In the genomic region with DNA sequence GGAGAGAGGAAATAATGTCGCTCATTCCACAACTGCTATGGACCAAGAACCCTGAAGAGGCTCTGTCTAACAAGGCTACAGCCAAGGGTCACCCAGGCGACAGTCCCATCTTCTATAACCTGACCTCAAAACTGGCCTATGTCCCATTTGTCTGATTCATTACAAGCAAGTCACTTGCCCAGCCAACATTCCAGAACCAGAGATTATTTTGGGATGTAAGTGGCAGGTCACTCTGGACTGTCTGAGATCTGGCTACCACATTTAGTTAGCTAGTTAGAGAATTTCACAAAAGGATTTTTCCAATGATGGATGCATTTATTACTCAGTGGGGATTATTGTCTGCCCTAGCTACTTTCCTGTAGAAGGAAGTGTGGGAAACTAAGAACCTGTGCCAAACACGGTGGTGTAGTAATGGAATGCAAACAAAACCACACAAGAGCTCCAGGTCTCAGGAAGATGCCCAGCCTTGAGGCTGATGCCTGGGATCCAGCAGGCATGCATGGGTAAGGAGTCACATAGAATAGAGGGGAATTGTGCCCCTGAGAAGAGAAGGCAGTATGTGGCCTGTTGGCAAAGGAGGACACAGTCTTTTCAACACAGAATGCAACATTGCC, we compare ENCODE assay signal across 19 mouse cellular contexts. TPM values are rescaled to one million over a fixed set of nuclear protein-coding genes. Genes with fewer than 3 reads are reported as not detected.
DNase-seq lines count a peak whose midpoint lies in the region; ATAC-seq lines count a peak whose summit lies in the region.
"Had no signal": no experiment of that assay in that cellular context is flagged by ENCODE, and none has a peak within 500 bp of the region (broad histone marks: within the 10 kb centered on the region; RNA-seq: fewer than 3 reads in every experiment).

No protein-coding gene starts in this region.

- no peak overlapping the region for H3K9ac ChIP-seq in neural tube, embryonic 15.5 days (replicated peaks)
- H3K9ac ChIP-seq: embryonic facial prominence, embryonic 12.5 days; hindbrain, embryonic 13.5 days; liver, embryonic 13.5 days; midbrain, embryonic 13.5 days had no signal

- H3K27me3 ChIP-seq in neural tube, embryonic 15.5 days (replicated peaks): no peaks in the 10 kb centered on the region
- H3K27me3 ChIP-seq: embryonic facial prominence, embryonic 12.5 days; hindbrain, embryonic 13.5 days; liver, embryonic 13.5 days; midbrain, embryonic 13.5 days had no signal

- WGBS in neural tube, embryonic 15.5 days: 84% methylated on average over 3 of the region's 3 CpGs

- H3K4me1 ChIP-seq in neural tube, embryonic 15.5 days: peaks cover 14% of the 10 kb centered on the region
- H3K4me1 ChIP-seq: liver, embryonic 13.5 days had no signal

- ATAC-seq in neural tube, embryonic 15.5 days (ENCODE audit: low FRiP score): no peak
- ATAC-seq: forebrain, embryonic 16.5 days; intestine, postnatal 0 days; midbrain, embryonic 13.5 days had no signal

- H3K4me2 ChIP-seq in neural tube, embryonic 15.5 days: no peak overlapping the region
- H3K4me2 ChIP-seq: embryonic facial prominence, embryonic 12.5 days; hindbrain, embryonic 13.5 days; liver, embryonic 13.5 days; midbrain, embryonic 13.5 days had no signal

- H3K27ac ChIP-seq in neural tube, embryonic 15.5 days (replicated peaks): no peak overlapping the region
- H3K27ac ChIP-seq: embryonic facial prominence, embryonic 12.5 days; hindbrain, embryonic 13.5 days; left cerebral cortex, adult 2 months; liver, embryonic 13.5 days; midbrain, embryonic 13.5 days had no signal

- H3K4me3 ChIP-seq in neural tube, embryonic 15.5 days (replicated peaks): no peak overlapping the region
- H3K4me3 ChIP-seq: embryonic facial prominence, embryonic 12.5 days; hindbrain, embryonic 13.5 days; left cerebral cortex, adult 2 months; liver, embryonic 13.5 days; midbrain, embryonic 13.5 days had no signal

- H3K9me3 ChIP-seq in neural tube, embryonic 15.5 days (replicated peaks): no peaks in the 10 kb centered on the region
- H3K9me3 ChIP-seq: embryonic facial prominence, embryonic 12.5 days; hindbrain, embryonic 13.5 days; liver, embryonic 13.5 days; midbrain, embryonic 13.5 days had no signal

- peak; percentile 25 to 42 for DNase-seq in gastrocnemius, adult 8-10 months (ENCODE audit: low spot score in 2 of 2)
- no peak for DNase-seq in gastrocnemius, postnatal 4 days (ENCODE audit: low spot score in 2 of 2)
- peak; percentile 35 for DNase-seq in kidney, adult 9 months
- DNase-seq in kidney, postnatal 4 days: no peak
- peak; percentile 68 for DNase-seq in brain, adult 2 months (ENCODE audit: low read depth, low spot score)
- DNase-seq in heart, postnatal 4 days: peak; percentile 28
- DNase-seq in cerebellum, adult 11-12 months: no peak
- DNase-seq: cerebellum, adult 11 months; kidney, postnatal 10 days; liver, embryonic 13.5 days; right cerebral cortex, postnatal 4 days; thymus, postnatal 36 days had no signal

- H3K36me3 ChIP-seq in neural tube, embryonic 15.5 days: no peaks in the 10 kb centered on the region
- H3K36me3 ChIP-seq: embryonic facial prominence, embryonic 12.5 days; hindbrain, embryonic 13.5 days; liver, embryonic 13.5 days; midbrain, embryonic 13.5 days had no signal

RNA-seq across cellular contexts. Expression of gene Dnmt3a, which starts 41.5 kb away (rescaled TPM):
- total RNA-seq in gastrocnemius, adult 8-10 months (2022): 10 to 100 TPM; 43.3 to 60.4 (median 52.8) TPM
- 100 to 1,000 TPM; 155 to 169 TPM for total RNA-seq in gastrocnemius, postnatal 4 days (2021)
- 100 to 1,000 TPM; 118 TPM for total RNA-seq in heart, postnatal 4 days (2021)
- polyA plus RNA-seq in neural tube, embryonic 15.5 days (2015; fragmentation: Nextera tagmentation; extraction: Ambion mirVana): 116 and 134 TPM in 2 replicates

Comparison
In these comparisons a context has a peak if more than half of its experiments do, and no peak if none do; other contexts are left out.
1. DNase-seq: peak in gastrocnemius, adult 8-10 months (2 of 2), kidney, adult 9 months (single experiment), brain, adult 2 months (single experiment) and heart, postnatal 4 days (single experiment); none in gastrocnemius, postnatal 4 days (0 of 2), kidney, postnatal 4 days (0 of 2) and cerebellum, adult 11-12 months (single experiment).